Mouse (Mus musculus): Measurements from ENCODE around the gene Ranbp1. TPM values are rescaled to one million over a fixed set of nuclear protein-coding genes. Genes with fewer than 3 reads are reported as not detected.

Ranbp1 gene
- polyA plus RNA-seq, 1 experiment: 92.7 TPM

- H3K4me3 ChIP-seq (ENCODE audit: insufficient read depth, low read depth, low read length): peak overlapping the region; percentile 82
- H3K27ac ChIP-seq (replicated peaks; ENCODE audit: low read depth, low read length): peak overlapping the region; percentile 16; the same call in 1 of the 2 replicates
- H3K4me1 ChIP-seq (ENCODE audit: control insufficient read depth, insufficient read depth, insufficient read length, low read length): peaks cover 7% of the 10 kb centered on the region
These were observed 772 bp downstream of the Ranbp1 start for GRCm38 (mm10) chr16:18247521-18248399.

GRCm38 (mm10) chr16:18241581-18241980 is 7.0 kb downstream of the Ranbp1 start:
- Histone ChIP-seq H3K4me3 (ENCODE audit: insufficient read depth, low read depth, low read length) (no peak overlapping the region), H3K27ac (replicated peaks; ENCODE audit: low read depth, low read length) (no peak overlapping the region), H3K4me1 (ENCODE audit: control insufficient read depth, insufficient read depth, insufficient read length, low read length) (no peaks in the 10 kb centered on the region)

GRCm38 (mm10) chr16:18236676-18237501 is 11.6 kb downstream of the Ranbp1 start:
- Histone ChIP-seq H3K27ac (replicated peaks; ENCODE audit: low read depth, low read length) (no peak overlapping the region), H3K4me1 (ENCODE audit: control insufficient read depth, insufficient read depth, insufficient read length, low read length) (peaks cover 10% of the 10 kb centered on the region), H3K4me3 (ENCODE audit: insufficient read depth, low read depth, low read length) (no peak overlapping the region)

GRCm38 (mm10) chr16:18235389-18236065 is 13.0 kb downstream of the Ranbp1 start:
- H3K4me3 ChIP-seq (ENCODE audit: insufficient read depth, low read depth, low read length): peak overlapping the region; percentile 78
- H3K4me1 ChIP-seq (ENCODE audit: control insufficient read depth, insufficient read depth, insufficient read length, low read length): peaks cover 17% of the 10 kb centered on the region
- H3K27ac ChIP-seq (replicated peaks; ENCODE audit: low read depth, low read length): peak overlapping the region; percentile 78

- peak within 1 kb of the TSS; percentile 78 for H3K4me3 ChIP-seq (ENCODE audit: insufficient read depth, low read depth, low read length)
- peaks cover 24% of the 10 kb centered on the region for H3K4me1 ChIP-seq (ENCODE audit: control insufficient read depth, insufficient read depth, insufficient read length, low read length)
- H3K27ac ChIP-seq (replicated peaks; ENCODE audit: low read depth, low read length): peak within 1 kb of the TSS; percentile 78
These were observed 13.7 kb downstream of the Ranbp1 start, which contains the start of gene Zdhhc8 for GRCm38 (mm10) chr16:18234671-18235388. Zdhhc8 (minus strand) TSS chr16:18235136.

DNA sequence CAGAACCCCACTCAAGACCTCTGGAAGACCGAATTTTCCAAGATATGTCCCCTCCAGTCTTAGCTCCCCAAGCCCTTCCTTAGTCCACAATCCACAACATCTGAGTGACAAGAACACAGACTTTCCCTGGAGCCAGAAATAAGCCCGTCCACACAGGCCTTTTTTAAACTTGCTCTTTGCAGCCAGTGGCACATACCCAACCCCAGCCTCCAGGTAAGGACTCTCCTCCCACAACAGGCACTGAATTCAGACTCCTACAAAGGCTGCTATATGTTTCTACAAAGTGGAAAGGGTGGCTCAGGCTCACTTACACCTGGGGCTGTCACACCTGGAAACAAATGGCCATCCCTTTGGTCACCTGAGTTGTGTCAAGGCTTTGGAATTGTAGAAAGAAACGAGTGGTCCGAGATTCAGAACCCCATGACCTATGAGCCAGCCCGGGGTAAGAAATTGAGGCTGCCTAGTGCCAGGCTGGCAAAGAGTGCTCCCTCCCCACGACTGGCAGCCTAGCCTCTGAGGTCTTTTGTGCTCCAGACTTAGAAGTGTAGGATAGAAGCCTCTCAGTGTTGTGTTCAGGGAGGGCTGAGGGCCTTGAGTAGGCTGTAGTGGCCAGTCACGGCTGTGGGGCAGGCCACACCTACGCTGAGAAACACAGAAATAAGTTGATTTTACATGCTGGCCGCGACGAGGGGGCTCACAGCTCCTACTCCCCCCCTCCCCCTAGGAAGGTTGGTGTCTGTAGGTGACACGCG is 14.4 kb downstream of the Ranbp1 start:
- Histone ChIP-seq H3K4me3 (ENCODE audit: insufficient read depth, low read depth, low read length) (peak overlapping the region; percentile 78), H3K27ac (replicated peaks; ENCODE audit: low read depth, low read length) (no peak overlapping the region), H3K4me1 (ENCODE audit: control insufficient read depth, insufficient read depth, insufficient read length, low read length) (peaks cover 29% of the 10 kb centered on the region)

- peaks cover 29% of the 10 kb centered on the region for H3K4me1 ChIP-seq (ENCODE audit: control insufficient read depth, insufficient read depth, insufficient read length, low read length)
- H3K27ac ChIP-seq (replicated peaks; ENCODE audit: low read depth, low read length): no peak overlapping the region
- no peak overlapping the region for H3K4me3 ChIP-seq (ENCODE audit: insufficient read depth, low read depth, low read length)
These were observed 15.1 kb downstream of the Ranbp1 start for GRCm38 (mm10) chr16:18233451-18233850.

GRCm38 (mm10) chr16:18231451-18231850 is 17.1 kb downstream of the Ranbp1 start:
- Histone ChIP-seq H3K4me3 (ENCODE audit: insufficient read depth, low read depth, low read length) (no peak overlapping the region), H3K27ac (replicated peaks; ENCODE audit: low read depth, low read length) (no peak overlapping the region)

GRCm38 (mm10) chr16:18231047-18231446 is 17.5 kb downstream of the Ranbp1 start:
- no peak overlapping the region for H3K4me3 ChIP-seq (ENCODE audit: insufficient read depth, low read depth, low read length)
- H3K4me1 ChIP-seq (ENCODE audit: control insufficient read depth, insufficient read depth, insufficient read length, low read length): peaks cover 28% of the 10 kb centered on the region
- H3K27ac ChIP-seq (replicated peaks; ENCODE audit: low read depth, low read length): no peak overlapping the region

More at GRCm38 (mm10) chr16:18231451-18231850, 17.1 kb downstream of the Ranbp1 start:
- H3K4me1 ChIP-seq (ENCODE audit: control insufficient read depth, insufficient read depth, insufficient read length, low read length): peaks cover 29% of the 10 kb centered on the region

GRCm38 (mm10) chr16:18230617-18231016 is 17.9 kb downstream of the Ranbp1 start:
- Histone ChIP-seq H3K27ac (replicated peaks; ENCODE audit: low read depth, low read length) (no peak overlapping the region), H3K4me1 (ENCODE audit: control insufficient read depth, insufficient read depth, insufficient read length, low read length) (peaks cover 25% of the 10 kb centered on the region), H3K4me3 (ENCODE audit: insufficient read depth, low read depth, low read length) (no peak overlapping the region)

DNA sequence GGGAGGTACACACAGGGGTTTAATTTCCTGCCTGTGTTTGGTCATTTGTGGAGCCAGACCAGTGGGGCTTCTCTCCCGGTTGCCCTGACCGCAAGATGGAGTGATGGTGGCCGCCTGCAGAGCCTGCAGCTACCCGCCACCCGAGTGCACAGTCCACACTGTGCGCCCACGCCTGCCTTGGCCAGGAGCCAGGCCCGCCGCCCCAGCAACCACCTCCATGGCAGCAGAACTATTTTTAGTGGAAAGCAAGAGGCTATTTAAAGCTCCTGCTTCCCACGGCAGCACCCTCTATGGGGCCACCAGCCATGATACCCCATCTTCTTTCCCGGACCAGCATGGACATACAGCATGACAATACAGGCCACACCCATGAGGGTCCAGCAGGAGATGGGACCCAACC is 18.9 kb downstream of the Ranbp1 start:
- Histone ChIP-seq H3K27ac (replicated peaks; ENCODE audit: low read depth, low read length) (no peak overlapping the region), H3K4me3 (ENCODE audit: insufficient read depth, low read depth, low read length) (no peak overlapping the region)

DNA sequence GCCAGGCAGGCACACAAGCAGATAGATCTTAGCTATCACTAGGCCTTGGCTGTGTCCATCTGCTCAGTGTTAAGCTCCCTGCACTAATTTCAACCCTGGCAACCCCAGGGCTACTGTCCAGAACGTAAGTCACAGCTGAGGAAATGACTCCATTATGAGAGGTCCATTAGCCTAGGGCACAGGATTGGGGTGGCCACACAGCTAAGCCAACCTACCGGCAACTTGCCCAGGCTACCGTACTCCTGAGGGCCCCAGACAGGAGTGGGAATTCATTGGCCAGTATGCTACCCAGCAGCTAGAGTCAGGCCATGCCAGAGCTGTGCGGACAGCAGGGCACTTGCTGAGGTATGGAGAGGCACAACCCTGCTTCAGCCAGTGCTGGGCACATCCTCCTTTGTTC is 19.7 kb downstream of the Ranbp1 start:
- Histone ChIP-seq H3K27ac (replicated peaks; ENCODE audit: low read depth, low read length) (no peak overlapping the region), H3K4me1 (ENCODE audit: control insufficient read depth, insufficient read depth, insufficient read length, low read length) (peaks cover 22% of the 10 kb centered on the region), H3K4me3 (ENCODE audit: insufficient read depth, low read depth, low read length) (no peak overlapping the region)

More for the DNA sequence above, 18.9 kb downstream of the Ranbp1 start:
- H3K4me1 ChIP-seq (ENCODE audit: control insufficient read depth, insufficient read depth, insufficient read length, low read length): peaks cover 25% of the 10 kb centered on the region

DNA sequence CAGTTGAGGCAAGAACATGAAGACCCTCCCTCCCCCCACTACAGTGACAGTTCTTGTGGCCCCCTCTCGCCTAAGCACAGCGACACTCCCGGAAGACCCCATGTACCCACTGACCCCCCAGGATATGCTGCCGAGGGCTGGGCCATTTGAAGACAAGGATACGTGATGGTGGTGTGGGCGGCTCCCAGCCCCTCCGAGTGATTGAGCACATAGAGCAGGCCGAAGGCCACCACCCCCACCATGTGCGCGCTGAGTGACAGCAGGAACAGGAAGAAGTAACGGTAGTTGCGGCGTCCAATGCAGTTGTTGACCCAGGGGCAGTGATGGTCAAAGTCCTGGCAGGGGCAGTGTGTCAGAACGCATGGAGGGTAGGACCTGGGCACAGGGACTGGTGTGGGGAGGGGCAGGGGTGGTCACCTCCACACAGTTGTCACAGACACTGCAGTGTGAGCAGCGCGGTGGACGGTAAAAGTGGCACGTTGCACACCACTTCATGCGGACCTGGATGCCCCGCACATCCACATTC is 20.6 kb downstream of the Ranbp1 start:
- Histone ChIP-seq H3K27ac (replicated peaks; ENCODE audit: low read depth, low read length) (no peak overlapping the region), H3K4me1 (ENCODE audit: control insufficient read depth, insufficient read depth, insufficient read length, low read length) (peaks cover 19% of the 10 kb centered on the region), H3K4me3 (ENCODE audit: insufficient read depth, low read depth, low read length) (no peak overlapping the region)

DNA sequence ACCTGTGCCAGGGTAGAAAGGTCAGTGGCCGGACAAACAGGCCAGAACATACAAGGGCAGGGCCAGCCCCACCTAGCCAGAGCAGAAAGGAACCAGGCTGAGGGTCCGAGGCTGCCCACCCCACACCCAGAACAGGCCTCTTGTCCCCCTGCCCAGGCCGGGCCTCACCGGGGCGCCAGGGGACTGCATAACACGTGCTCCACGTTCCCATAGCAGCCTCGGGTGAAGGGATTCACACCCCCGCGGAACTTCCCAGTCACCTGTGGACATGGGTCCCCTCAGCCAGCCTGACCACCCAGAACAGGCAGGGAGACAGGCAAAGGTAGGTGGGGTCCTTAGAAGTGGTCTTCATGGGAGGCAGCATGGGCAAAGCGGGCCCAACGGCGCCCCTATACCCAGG is 21.3 kb downstream of the Ranbp1 start:
- Histone ChIP-seq H3K27ac (replicated peaks; ENCODE audit: low read depth, low read length) (no peak overlapping the region), H3K4me1 (ENCODE audit: control insufficient read depth, insufficient read depth, insufficient read length, low read length) (peaks cover 19% of the 10 kb centered on the region), H3K4me3 (ENCODE audit: insufficient read depth, low read depth, low read length) (no peak overlapping the region)

Data from brown adipose tissue, adult 24 weeks (tissue).